Mouse (Mus musculus) C2C12 (cell line): ENCODE measurements at regions not wholly inside any gene's neighbourhood (a gene's known extent, or its start where the extent isn't known, plus 50 kb on each side); places are given as distances from the start of the nearest gene placed in this dataset.

Experiments
- CEBPB ChIP-seq: IDR thresholded peaks from one replicate; pipeline ENCODE4 v1.6.1; 2011; ENCODE audit warnings: low read depth, mild to moderate bottlenecking, control low read depth, moderate library complexity
- CTCF ChIP-seq: IDR thresholded peaks from one replicate; pipeline ENCODE4 v1.5.1; 2011; ENCODE audit not compliant: control insufficient read depth, insufficient read depth, insufficient read length
- MAX ChIP-seq: IDR thresholded peaks from one replicate; pipeline ENCODE4 v1.6.1; 2011; ENCODE audit warnings: mild to moderate bottlenecking, control low read depth
- MYOD1 ChIP-seq: IDR thresholded peaks from one replicate; pipeline ENCODE4 v1.6.1; 2011; ENCODE audit warnings: low read depth; ENCODE audit not compliant: control insufficient read depth, insufficient read length
- MYOG ChIP-seq: IDR thresholded peaks from one replicate; pipeline ENCODE4 v1.6.1; 2011; ENCODE audit not compliant: control insufficient read depth, insufficient read length; ENCODE audit errors: extremely low read depth
- USF1 ChIP-seq: IDR thresholded peaks from one replicate; pipeline ENCODE4 v1.6.1; 2011; ENCODE audit warnings: low read depth, mild to moderate bottlenecking, control low read depth, moderate library complexity

GRCm38 (mm10) chr9:33070116-33070515, 434.1 kb downstream of the Ets1 start:
- no peak for TF ChIP-seq CTCF
- no peak for TF ChIP-seq CEBPB
- TF ChIP-seq MAX: no peak
- TF ChIP-seq MYOG: no peak
- TF ChIP-seq USF1: no peak
- TF ChIP-seq MYOD1: no peak
